Mouse (Mus musculus): ENCODE data around the gene Coq2. TPM values are rescaled to one million over a fixed set of nuclear protein-coding genes. Genes with fewer than 3 reads are reported as not detected.

The Coq2 gene
- total and polyA plus RNA-seq, 3 experiments, result 35.4 to 56.1 TPM; not detected in 1

Other genes starting within 250 kb of the Coq2 start
- 14.1 and 14.4 TPM in 2 replicates for gene Lin54, start 174.5 kb downstream of the Coq2 start, total RNA-seq (2012; rRNA removed)
- 10 to 100 TPM in 1 of 2 experiments, not detected in 1; 16.0 TPM for gene Lin54, start 174.5 kb downstream of the Coq2 start, polyA plus RNA-seq (2012; ENCODE audit: insufficient read depth in 1 of 2, insufficient read length in 2 of 2, low read depth in 1 of 2, low replicate concordance in 2 of 2, missing spikeins in 1 of 2)
- 142 and 143 TPM in 2 replicates for gene Cops4, start 156.8 kb downstream of the Coq2 start, total RNA-seq (2012; rRNA removed)
- gene Cops4, start 156.8 kb downstream of the Coq2 start, polyA plus RNA-seq (2012; ENCODE audit: insufficient read depth in 1 of 2, insufficient read length in 2 of 2, low read depth in 1 of 2, low replicate concordance in 2 of 2, missing spikeins in 1 of 2), result 100 to 1,000 TPM; 112 to 626 TPM
- gene Plac8, start 102.9 kb downstream of the Coq2 start, total RNA-seq (2012; rRNA removed), result 4.9 and 7.1 TPM in 2 replicates
- 10 to 100 TPM in 1 of 2 experiments, not detected in 1; 10.6 TPM for gene Plac8, start 102.9 kb downstream of the Coq2 start, polyA plus RNA-seq (2012; ENCODE audit: insufficient read depth in 1 of 2, insufficient read length in 2 of 2, low read depth in 1 of 2, low replicate concordance in 2 of 2, missing spikeins in 1 of 2)
- not detected in 2 replicates for gene Hpse, start 44.6 kb upstream of the Coq2 start, total RNA-seq (2012; rRNA removed)
- under 1 TPM in 1 of 2 experiments, not detected in 1; 0.03 TPM for gene Hpse, start 44.6 kb upstream of the Coq2 start, polyA plus RNA-seq (2012; ENCODE audit: insufficient read depth in 1 of 2, insufficient read length in 2 of 2, low read depth in 1 of 2, low replicate concordance in 2 of 2, missing spikeins in 1 of 2)
- 16.3 and 22.7 TPM in 2 replicates for gene Helq, start 123.5 kb upstream of the Coq2 start, total RNA-seq (2012; rRNA removed)
- 10 to 100 TPM in 1 of 2 experiments, not detected in 1; 32.2 TPM for gene Helq, start 123.5 kb upstream of the Coq2 start, polyA plus RNA-seq (2012; ENCODE audit: insufficient read depth in 1 of 2, insufficient read length in 2 of 2, low read depth in 1 of 2, low replicate concordance in 2 of 2, missing spikeins in 1 of 2)
- gene Mrps18c, start 123.5 kb upstream of the Coq2 start, total RNA-seq (2012; rRNA removed), result 110 and 135 TPM in 2 replicates
- gene Mrps18c, start 123.5 kb upstream of the Coq2 start, polyA plus RNA-seq (2012; ENCODE audit: insufficient read depth in 1 of 2, insufficient read length in 2 of 2, low read depth in 1 of 2, low replicate concordance in 2 of 2, missing spikeins in 1 of 2), result 100 to 1,000 TPM in 1 of 2 experiments, not detected in 1; 135 TPM
- gene Abraxas1, start 145.8 kb upstream of the Coq2 start, total RNA-seq (2012; rRNA removed), result 14.2 and 15.1 TPM in 2 replicates
- 10 to 100 TPM in 1 of 2 experiments, not detected in 1; 26.4 TPM for gene Abraxas1, start 145.8 kb upstream of the Coq2 start, polyA plus RNA-seq (2012; ENCODE audit: insufficient read depth in 1 of 2, insufficient read length in 2 of 2, low read depth in 1 of 2, low replicate concordance in 2 of 2, missing spikeins in 1 of 2)
- 0.04 and 0.10 TPM in 2 replicates for gene Gpat3, start 170.6 kb upstream of the Coq2 start, total RNA-seq (2012; rRNA removed)
- gene Gpat3, start 170.6 kb upstream of the Coq2 start, polyA plus RNA-seq (2012; ENCODE audit: insufficient read depth in 1 of 2, insufficient read length in 2 of 2, low read depth in 1 of 2, low replicate concordance in 2 of 2, missing spikeins in 1 of 2), result under 1 TPM in 1 of 2 experiments, not detected in 1; 0.13 TPM